Mouse (Mus musculus) G1E-ER4 (cell line): ENCODE results near the gene Aqp3. TPM values are rescaled to one million over a fixed set of nuclear protein-coding genes. Genes with fewer than 3 reads are reported as not detected.

Experiments
- GATA1 ChIP-seq: IDR thresholded peaks from one replicate; pipeline ENCODE4 v1.8.0; 2012; ENCODE audit warnings: low read length, inconsistent platforms
- polyA plus RNA-seq: library from polyadenylated mRNA; stranded (reverse); fragments of >175 nt; gene quantifications from 2 replicates; pipeline ENCODE4 v1.2.3, GENCODE M21; 2012

The Aqp3 gene
- polyA plus RNA-seq, result 2.9 and 4.0 TPM in 2 replicates

DNA sequence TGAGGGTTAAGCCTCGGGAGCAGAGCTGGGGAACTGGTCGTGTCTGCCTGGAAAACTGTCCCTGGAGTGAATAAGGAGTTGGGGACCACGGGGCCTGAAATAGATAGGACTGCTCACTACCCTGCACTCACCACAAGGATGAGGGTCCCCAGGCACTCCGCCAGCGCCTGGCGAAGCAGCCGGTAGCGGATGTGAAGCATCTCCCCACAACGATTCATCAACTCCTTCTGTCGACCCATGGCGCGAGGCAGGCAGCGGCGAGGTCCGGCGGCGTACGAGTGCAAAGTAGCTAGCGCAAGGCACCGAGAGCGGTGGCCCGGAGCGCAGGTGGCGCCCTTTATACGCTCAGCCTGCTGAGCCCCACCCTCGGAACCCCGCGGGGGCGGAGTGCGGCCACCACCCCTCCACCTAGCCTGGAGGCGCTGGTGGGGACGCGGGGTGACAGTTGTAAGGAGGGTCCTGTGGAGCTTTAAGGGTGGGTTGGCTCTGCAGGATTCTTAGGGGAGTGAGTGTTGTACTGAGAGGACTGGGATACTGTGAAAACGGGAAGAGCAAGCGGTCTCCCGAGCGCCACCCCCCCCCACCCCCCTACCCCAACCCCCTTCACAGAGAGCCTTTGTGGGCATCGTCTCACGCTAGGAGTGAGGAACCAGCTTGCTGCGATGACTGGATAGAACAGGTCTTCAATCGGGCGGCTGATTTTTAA is at the start of gene Aqp3:
TSS of gene Aqp3 (minus strand) at position 313 of the 706 bp plus-strand sequence.
- TF ChIP-seq GATA1, result no peak

DNA sequence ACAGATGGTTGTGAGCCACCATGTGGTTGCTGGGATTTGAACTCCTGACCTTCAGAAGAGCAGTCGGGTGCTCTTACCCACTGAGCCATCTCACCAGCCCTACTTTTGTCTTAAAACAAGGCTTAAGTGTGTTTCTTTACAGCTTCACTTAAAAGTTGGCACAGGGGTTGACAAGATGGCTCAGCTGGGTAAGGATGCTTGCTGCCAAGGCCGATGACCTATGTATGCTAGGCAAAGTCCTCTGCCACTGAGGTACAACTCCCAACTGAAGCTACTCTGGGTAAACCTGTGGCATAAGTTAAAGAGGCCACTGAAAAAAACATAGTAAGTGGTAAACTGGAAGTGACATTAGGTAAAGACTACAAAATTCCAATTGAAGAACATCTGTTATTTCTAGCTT is 44.6 kb upstream of the Aqp3 start:
- TF ChIP-seq GATA1, result no peak

DNA sequence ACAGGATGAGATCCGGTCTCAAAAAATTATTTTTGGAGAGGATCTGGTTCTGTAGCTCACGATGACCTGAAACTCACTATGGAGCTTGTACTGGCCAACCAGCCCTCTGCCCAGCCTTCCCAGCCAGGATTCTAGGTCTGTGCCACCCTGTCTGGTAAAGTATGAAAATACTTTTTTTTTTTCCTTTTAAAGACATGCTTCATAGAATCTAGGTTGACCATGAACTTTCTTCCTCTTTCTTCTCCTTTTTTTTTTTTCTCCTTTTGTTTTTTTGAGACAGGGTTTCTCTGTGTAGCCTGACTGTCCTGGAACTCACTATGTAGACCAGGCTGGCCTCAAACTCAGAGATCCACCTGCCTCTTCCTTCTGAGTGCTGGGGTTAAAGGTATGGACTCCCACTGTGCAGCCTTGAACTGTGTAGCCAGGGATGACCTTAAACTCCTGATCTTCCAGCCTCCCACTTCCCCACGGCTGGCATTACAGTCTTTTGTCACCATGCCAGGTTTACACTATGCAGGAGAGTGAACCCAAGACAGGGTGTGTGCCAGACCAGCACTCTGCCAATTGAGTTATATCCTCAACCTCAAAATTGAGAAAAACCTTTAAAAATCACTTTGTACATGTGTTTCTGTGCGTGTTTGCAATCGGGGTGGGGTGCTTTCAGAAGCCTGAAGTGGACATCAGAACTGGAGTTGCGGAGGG is 42.3 kb upstream of the Aqp3 start:
- no peak for TF ChIP-seq GATA1

DNA sequence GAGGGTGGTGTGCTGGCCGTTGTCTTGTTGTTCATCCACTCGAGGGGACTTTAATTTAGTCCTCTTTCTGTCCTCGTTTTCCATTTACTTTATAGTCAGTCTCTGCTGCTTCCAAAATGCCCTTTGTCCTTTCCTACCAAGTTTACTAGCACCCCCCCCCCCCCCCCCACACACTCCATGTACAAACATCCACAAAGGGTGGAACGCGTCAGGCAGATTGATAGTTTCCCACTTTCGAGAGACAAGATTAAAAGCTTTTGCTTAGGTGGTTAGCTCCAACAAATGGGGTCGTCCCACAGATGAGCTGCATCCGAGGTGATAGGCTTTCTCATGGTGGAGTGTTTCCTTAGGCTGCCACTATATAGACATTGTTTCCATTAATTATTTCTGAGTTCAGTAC is 38.8 kb upstream of the Aqp3 start:
- TF ChIP-seq GATA1, result no peak

DNA sequence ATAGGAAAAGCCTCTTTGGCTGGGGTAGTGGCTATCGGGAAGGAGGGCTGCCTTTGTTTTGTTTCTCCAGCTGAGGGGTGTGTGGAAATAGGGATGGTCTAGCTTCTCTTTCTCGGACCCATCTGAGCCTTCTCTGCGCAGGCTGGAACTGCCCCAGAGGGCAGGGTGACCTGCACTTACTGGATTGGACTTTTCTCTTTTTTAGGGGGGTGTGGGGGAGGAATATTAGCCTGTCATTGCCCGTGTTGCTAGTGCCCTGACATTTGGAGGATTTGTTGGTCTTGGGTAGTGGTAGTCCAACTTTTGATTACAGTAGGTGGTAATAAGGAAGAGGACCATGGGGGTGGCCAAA is 38.4 kb upstream of the Aqp3 start:
- TF ChIP-seq GATA1, result no peak

DNA sequence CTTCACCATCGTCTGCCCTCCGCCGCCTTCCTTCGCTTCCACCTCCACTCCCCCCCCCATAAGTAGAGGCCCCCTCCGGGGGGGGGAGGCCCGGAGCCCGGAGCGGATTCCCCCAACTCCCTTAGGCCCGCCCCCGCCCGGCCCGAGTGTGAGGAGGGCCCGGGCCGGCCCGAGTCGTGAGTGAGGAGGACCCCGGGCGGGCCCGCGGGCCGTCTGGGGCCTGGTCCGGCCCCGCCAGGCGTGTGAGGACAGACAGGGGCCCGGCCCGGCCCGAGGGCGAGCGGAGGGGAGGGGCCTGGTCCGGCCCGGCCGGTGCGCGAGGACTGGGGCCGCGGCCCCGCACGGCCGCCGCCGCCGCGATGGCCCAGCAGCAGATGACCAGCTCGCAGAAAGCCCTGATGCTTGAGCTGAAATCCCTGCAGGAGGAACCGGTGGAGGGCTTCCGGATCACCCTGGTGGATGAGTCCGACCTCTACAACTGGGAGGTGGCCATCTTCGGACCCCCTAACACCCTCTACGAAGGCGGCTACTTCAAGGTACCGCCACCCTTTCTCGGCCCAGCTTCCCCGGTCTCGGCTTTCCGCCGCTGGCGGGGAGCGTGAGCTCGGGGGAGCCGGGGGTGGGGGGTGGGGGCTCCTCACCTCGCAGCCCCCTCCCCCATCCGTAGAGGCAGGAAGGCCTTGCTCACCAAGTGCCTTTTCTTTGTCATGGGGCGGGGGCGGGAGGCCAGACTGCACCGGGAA is 37.9 kb upstream of the Aqp3 start, which contains the start of gene Ube2r2:
TSS of gene Ube2r2 (plus strand) at position 33 of the 743 bp plus-strand sequence.
- TF ChIP-seq GATA1, result no peak

DNA sequence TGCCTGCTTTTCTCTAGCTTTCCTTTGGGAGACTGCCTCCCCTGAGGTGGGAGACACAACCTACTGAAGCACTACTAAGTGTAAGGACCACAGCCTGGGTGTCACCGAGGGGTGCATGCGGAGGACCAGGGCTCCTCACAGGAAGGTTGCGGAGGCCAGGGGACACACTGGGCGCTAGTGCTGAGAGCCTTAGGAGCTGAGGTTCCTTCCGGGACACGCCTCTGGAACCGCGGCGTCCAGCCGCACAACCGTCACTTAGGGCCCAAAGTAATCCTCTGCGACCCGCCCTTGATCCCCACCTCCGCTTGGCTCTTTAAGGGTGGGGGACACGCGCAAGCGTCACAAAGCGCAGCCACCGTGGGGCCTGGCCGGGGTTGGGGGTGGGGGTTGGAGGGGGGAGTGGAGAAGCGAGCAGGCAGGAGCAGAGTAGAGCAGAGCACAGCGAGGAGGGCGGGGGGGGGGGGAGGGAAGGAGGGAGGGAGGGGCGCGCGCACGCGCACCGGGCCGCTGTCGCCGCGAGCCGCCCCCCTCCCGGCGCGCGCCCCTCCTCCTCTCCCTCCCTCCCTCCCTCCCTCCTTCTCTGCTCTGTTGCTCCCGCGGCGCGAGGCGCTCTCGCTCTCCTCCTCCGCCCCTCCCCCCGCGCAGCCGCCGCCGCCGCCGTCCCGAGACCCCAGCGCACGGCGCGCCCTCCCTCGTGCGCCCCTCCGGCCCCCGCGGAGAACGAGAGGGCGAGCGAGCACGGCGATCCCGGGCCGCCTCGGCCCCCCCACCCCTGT is 37.1 kb upstream of the Aqp3 start:
- no peak for TF ChIP-seq GATA1

DNA sequence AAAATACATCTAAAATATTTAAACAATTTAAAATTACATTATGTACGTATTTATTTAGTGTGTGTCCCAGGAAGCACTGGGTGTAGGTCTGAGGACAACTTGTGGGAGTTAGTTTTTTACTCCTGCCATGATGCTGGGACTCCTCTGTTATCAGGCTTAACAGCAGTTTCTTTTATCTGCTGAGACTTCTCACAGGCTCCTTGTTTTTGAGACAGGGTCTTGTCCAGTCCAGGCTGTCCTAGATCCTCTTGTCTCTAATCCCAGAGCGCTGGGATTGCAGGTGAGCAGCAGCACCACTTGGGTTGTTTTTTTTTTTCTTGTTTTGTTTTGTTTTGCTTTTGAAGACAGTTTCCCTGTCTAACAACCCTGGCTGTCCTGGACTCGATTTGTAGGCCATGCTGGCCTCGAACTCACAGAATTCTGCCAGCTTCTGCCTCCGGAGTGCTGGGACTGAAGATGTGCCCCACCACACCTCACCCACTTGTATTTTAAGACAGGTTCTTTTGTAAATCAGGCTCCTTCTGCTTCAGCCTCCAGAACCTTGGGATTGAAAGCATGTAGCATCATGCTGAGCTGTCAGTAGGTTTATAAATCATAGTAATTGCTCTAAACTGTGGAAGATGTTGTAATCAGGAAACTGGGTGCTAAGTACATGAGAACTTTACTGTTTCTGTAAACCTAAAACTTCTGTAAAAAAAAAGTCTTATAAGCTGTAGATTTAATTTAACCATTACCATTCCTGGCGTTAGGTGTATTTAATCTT is 35.7 kb upstream of the Aqp3 start:
- TF ChIP-seq GATA1, result no peak

DNA sequence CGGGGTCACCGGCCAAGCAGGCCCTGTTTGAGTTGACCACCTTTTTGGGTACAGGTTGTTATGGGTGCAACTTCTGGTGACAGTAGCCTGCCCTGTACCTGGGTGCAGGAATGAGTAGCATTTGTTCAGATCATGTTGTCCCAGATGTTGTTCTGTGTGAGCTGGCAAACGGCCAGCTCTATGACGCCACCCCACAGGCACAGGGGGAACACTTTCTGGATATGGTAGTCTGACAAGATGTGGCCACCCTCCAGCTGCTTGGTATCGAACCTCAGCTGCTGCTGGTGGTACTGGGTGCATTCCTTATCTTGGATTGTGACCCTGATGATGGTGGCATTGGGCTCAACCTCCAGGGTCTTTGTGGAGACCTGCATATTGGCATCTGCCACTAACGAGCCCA is 34.5 kb upstream of the Aqp3 start:
- no peak for TF ChIP-seq GATA1

DNA sequence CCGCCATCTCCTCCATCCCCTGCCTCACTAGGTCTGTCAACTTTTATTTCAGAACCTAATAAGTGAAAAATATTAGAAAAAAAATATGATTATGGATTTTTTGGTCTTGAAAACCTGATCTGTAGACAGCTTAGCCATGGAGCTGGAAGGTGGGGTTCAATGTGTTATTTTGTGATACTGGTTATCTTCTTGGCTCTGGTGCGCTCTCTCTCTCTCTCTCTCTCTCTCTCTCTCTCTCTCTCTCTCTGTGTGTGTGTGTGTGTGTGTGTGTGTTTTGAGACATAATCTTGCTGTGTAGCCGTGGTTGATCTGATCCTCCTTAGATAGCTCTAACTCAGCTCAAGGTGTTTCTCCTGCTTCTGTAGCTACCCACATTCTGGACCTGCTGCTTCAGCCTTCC is 31.9 kb upstream of the Aqp3 start:
- TF ChIP-seq GATA1, result no peak

DNA sequence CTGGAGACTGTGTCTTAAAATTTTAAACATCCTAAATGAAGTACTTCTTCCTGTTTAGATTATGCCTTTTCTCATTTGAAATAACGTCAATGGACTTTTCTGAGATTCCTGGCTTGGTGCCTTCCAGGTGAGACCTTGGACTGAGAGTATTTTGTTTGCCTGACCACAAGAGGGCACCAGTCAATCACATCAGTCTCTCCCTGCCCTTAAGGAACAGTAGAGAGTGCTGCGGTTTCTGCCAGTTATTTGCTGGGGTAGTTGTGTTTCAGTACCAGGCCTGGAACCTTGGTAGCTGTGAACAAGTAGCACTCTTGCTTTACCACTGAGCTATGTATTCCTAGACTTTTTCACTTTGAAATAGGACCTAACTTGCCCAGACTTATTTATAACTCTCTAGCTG is 31.4 kb upstream of the Aqp3 start:
- TF ChIP-seq GATA1, result no peak

DNA sequence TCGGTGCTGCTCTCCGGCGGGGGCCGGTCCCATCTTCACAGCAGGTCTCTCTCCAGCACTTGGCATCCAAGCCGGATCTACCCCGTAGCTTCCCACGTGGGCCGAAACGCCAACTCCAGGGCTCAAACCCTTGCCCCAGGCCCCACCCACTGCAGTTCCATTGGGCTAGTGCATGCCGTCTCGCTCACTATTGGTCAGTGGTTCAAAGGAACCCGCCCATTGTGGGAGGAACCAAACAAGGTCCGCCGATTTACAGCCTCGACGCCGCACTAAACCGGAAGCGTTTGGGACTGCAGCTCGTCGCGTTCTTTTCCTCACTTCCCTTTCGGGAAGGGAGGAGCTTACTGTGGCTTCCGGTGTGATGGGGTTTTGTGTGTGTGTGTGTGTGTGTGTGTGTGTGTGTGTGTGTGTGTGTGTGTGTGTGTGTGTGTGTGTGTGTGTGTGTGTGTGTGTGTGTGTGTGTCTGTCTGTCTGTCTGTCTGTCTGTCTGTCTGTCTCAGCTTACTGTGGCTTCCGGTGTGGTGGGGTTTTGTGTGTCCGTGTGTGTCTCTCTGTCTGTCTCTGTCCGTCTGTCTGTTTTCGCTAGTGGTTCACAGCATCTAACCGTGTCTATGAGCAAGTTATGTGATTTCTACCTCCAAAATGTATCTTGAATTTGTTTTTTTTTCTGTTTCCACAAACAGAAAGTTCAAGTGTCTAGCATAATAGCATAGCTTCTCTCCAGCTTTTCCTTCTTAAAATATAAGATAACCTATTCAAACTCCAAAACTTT is 26.4 kb upstream of the Aqp3 start, which contains the start of gene Nol6:
TSS of gene Nol6 (minus strand) at position 276 of the 772 bp plus-strand sequence.
- no peak for TF ChIP-seq GATA1

DNA sequence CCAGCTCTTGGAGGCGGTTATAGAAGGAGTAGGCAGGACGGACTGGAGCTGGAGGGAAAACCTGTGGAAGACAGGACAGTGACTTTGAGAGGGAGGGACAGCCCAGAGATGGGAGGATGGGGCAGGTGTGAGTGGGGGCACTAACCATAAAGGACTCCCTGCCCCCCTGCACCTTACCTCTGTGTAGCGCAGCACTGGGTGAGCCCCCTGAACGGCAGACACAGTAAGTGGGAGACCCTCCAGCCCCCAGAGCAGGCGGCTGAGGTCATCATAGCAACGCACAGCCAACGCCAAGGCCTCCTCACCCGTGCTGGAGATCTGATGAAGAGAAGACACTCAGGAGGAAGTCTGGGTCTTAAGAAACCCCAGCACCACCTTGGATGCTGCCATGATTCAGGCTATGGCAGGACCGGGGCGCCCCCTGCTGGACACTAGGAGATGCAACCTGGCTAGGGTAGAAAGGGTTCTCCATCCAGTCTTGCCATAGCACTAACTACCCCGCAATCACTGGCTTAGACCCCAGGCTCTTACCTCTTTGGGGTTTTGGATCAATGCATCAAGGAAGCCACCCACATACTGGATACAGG is 20.8 kb upstream of the Aqp3 start:
- no peak for TF ChIP-seq GATA1

DNA sequence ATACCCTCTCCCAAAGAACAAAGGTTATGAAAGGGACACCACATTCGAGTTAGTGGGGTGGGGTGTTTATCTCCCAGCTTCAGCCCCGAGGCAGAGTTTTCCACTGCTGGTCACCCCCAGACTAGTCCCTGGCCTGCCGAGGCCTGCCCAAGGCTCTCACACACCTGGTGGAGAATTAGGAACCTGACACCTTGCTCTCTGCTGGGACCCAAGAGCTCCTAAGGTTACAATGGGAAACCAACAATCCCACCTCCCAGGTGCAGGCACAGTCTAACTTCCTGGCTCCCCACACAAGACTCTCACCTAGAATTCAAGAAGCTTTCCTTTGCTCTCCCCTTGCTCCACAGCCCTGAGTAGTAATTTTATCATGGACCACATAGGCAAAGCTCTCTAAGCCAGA is 18.8 kb upstream of the Aqp3 start:
- no peak for TF ChIP-seq GATA1
